Mouse (Mus musculus) monocyte, adult 5-6 weeks (primary cell): ENCODE measurements around the gene Serinc5. TPM values are rescaled to one million over a fixed set of nuclear protein-coding genes. Genes with fewer than 3 reads are reported as not detected.

Source experiments
- ATAC-seq: fragments of 153-309, 156-312 bp; replicated peaks from 2 replicates; pipeline ENCODE4 v1.8.0; 2017; ENCODE audit warnings: mild to moderate bottlenecking; ENCODE audit not compliant: low TSS enrichment, insufficient number of reproducible peaks, severe bottlenecking, poor library complexity, low FRiP score
- total RNA-seq: library from RNA; stranded (forward); fragments of 200-1000, 200-491, 200-594 nt; gene quantifications from 3 replicates; pipeline ENCODE4 v1.2.3, GENCODE M21; 2017

The Serinc5 gene
- total RNA-seq, 1 experiment from 2014 or later, result 16.3 TPM

- ATAC-seq, result no peak
Measured at GRCm38 (mm10) chr13:92611254-92611784, 428 bp downstream of the Serinc5 start.

- ATAC-seq, result no peak
Measured at GRCm38 (mm10) chr13:92611917-92612316, 1.0 kb downstream of the Serinc5 start.

GRCm38 (mm10) chr13:92613094-92613493 is 2.2 kb downstream of the Serinc5 start:
- no peak for ATAC-seq

- ATAC-seq, result no peak
Measured at GRCm38 (mm10) chr13:92615201-92615600, 4.3 kb downstream of the Serinc5 start.

- no peak for ATAC-seq
Measured at GRCm38 (mm10) chr13:92616459-92616858, 5.6 kb downstream of the Serinc5 start.

GRCm38 (mm10) chr13:92626196-92626595 is 15.3 kb downstream of the Serinc5 start:
- ATAC-seq, result no peak

GRCm38 (mm10) chr13:92626725-92627124 is 15.8 kb downstream of the Serinc5 start:
- no peak for ATAC-seq

- ATAC-seq, result no peak
Measured at GRCm38 (mm10) chr13:92629509-92629908, 18.6 kb downstream of the Serinc5 start.

GRCm38 (mm10) chr13:92631450-92631849 is 20.6 kb downstream of the Serinc5 start:
- ATAC-seq, result no peak

- no peak for ATAC-seq
Measured at GRCm38 (mm10) chr13:92632550-92632949, 21.7 kb downstream of the Serinc5 start.

- no peak for ATAC-seq
Measured at GRCm38 (mm10) chr13:92635040-92635439, 24.1 kb downstream of the Serinc5 start.

GRCm38 (mm10) chr13:92636226-92636909 is 25.5 kb downstream of the Serinc5 start:
- no peak for ATAC-seq

GRCm38 (mm10) chr13:92636910-92637275 is 26.0 kb downstream of the Serinc5 start:
- peak; percentile 77 for ATAC-seq

GRCm38 (mm10) chr13:92639093-92640014 is 28.5 kb downstream of the Serinc5 start:
- 0 out of 2 replicates have a peak, but pooled peaks have one; percentile 12 for ATAC-seq

GRCm38 (mm10) chr13:92644199-92644598 is 33.3 kb downstream of the Serinc5 start:
- ATAC-seq, result no peak

- no peak for ATAC-seq
Measured at GRCm38 (mm10) chr13:92644753-92645152, 33.9 kb downstream of the Serinc5 start.

- no peak for ATAC-seq
Measured at GRCm38 (mm10) chr13:92647695-92648094, 36.8 kb downstream of the Serinc5 start.

GRCm38 (mm10) chr13:92649111-92649510 is 38.2 kb downstream of the Serinc5 start:
- ATAC-seq, result no peak

- ATAC-seq, result no peak
Measured at GRCm38 (mm10) chr13:92650956-92651355, 40.1 kb downstream of the Serinc5 start.

- no peak for ATAC-seq
Measured at GRCm38 (mm10) chr13:92652498-92652897, 41.6 kb downstream of the Serinc5 start.
